8 mouse cellular contexts compared by ENCODE assay signal in the genomic region with DNA sequence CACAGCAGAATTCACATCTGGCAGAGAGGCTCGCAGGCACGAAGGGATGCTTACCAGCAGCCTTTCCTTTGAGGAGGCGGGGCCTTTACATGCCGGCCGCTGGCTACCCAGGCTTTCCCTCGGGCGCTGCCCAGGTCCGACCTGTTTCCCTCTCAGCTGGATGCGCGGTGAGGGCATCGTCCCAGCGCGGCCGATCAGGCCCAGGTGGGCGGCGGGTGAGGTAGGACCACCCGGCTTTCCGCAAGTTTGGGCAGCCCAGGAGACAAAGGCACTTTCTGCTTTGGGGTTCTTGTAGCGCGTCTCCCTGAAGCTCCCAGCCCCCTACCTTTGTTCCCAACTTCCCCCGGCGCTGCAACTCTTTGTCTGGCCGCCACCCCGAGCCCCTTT. TPM values are rescaled to one million over a fixed set of nuclear protein-coding genes. Genes with fewer than 3 reads are reported as not detected.
DNase-seq lines count a peak whose midpoint lies in the region; ATAC-seq and TF ChIP-seq lines count a peak whose summit lies in the region.

A gene (plus strand): TSS at position 114 of the 387 bp plus-strand sequence.

- no peaks in the 10 kb centered on the region for H3K27me3 ChIP-seq in heart, embryonic 11.5 days (ENCODE audit: control insufficient read depth, insufficient read depth, low read length)
- H3K27me3 ChIP-seq in kidney, embryonic 14.5 days (ENCODE audit: control insufficient read depth, insufficient read depth, low read length), result no peaks in the 10 kb centered on the region
- peaks cover 12% of the 10 kb centered on the region for H3K27me3 ChIP-seq in liver, adult 2 months (ENCODE audit: control insufficient read depth, insufficient read depth, low read length)
- no peaks in the 10 kb centered on the region for H3K27me3 ChIP-seq in midbrain, embryonic 16.5 days (ENCODE audit: control insufficient read depth, insufficient read depth, low read depth, low read length)

- DNase-seq in gastrocnemius, postnatal 10 days, result peak; percentile 35
- DNase-seq in gastrocnemius, postnatal 25 days, result no peak
- DNase-seq in c-Kit-negative CD71-positive TER-119-positive erythroid progenitor cells, embryonic 14.5 days (ENCODE audit: low read depth, low spot score), result peak; percentile 27
- DNase-seq in liver, adult 2 months (ENCODE audit: extremely low read depth, low read depth, low spot score), result no peak
- DNase-seq in testis, postnatal 14 days (ENCODE audit: low spot score), result peak; percentile 78

- TF ChIP-seq POLR2A in liver, adult 2 months (IDR thresholded peaks at IDR 0.05; ENCODE audit: extremely low read depth, insufficient read depth, low read length), result no peak

- H3K79me2 ChIP-seq in liver, adult 2 months (ENCODE audit: control insufficient read depth, insufficient read depth, low read length), result no peaks in the 10 kb centered on the region

- H3K27ac ChIP-seq in heart, embryonic 11.5 days (ENCODE audit: low read depth, low read length), result peak within 1 kb of the TSS; percentile 90
- H3K27ac ChIP-seq in kidney, embryonic 14.5 days (ENCODE audit: low read depth, low read length), result peak within 1 kb of the TSS; percentile 95
- H3K27ac ChIP-seq in liver, adult 2 months (replicated peaks; ENCODE audit: insufficient read depth, low read depth, low read length), result no peak within 1 kb of the TSS
- peak within 1 kb of the TSS; percentile 97 for H3K27ac ChIP-seq in midbrain, embryonic 16.5 days (ENCODE audit: low read length)

- peak within 1 kb of the TSS; percentile 82 for H3K4me2 ChIP-seq in heart, embryonic 11.5 days
- peak within 1 kb of the TSS; percentile 63 for H3K4me2 ChIP-seq in kidney, embryonic 14.5 days (replicated peaks; ENCODE audit: low read depth, low read length)
- H3K4me2 ChIP-seq in midbrain, embryonic 16.5 days (ENCODE audit: low read length), result peak within 1 kb of the TSS; percentile 83

- H3K4me1 ChIP-seq in heart, embryonic 11.5 days (ENCODE audit: control insufficient read depth, insufficient read depth, low read length), result peaks cover 15% of the 10 kb centered on the region
- H3K4me1 ChIP-seq in kidney, embryonic 14.5 days (ENCODE audit: control insufficient read depth, insufficient read depth, low read length), result peaks cover 20% of the 10 kb centered on the region
- peaks cover 3% of the 10 kb centered on the region; the same call in 1 of the 2 replicates for H3K4me1 ChIP-seq in liver, adult 2 months (ENCODE audit: control insufficient read depth, insufficient read depth, low read length)
- peaks cover 47% of the 10 kb centered on the region for H3K4me1 ChIP-seq in midbrain, embryonic 16.5 days (ENCODE audit: control insufficient read depth, insufficient read depth, low read length)

- H3K4me3 ChIP-seq in heart, embryonic 11.5 days (ENCODE audit: low read depth, low read length), result peak within 1 kb of the TSS; percentile 93
- H3K4me3 ChIP-seq in kidney, embryonic 14.5 days (ENCODE audit: low read length), result peak within 1 kb of the TSS; percentile 87
- peak within 1 kb of the TSS; percentile 69 for H3K4me3 ChIP-seq in liver, adult 2 months (ENCODE audit: insufficient read depth, low read depth, low read length)
- peak within 1 kb of the TSS; percentile 58 for H3K4me3 ChIP-seq in midbrain, embryonic 16.5 days (ENCODE audit: low read depth, low read length)

- TF ChIP-seq CTCF in liver, adult 2 months (IDR thresholded peaks at IDR 0.05; ENCODE audit: low read depth, low read length), result no peak

- no peaks in the 10 kb centered on the region for H3K9me3 ChIP-seq in heart, embryonic 11.5 days (replicated peaks; ENCODE audit: control insufficient read depth, low read length)
- no peaks in the 10 kb centered on the region for H3K9me3 ChIP-seq in kidney, embryonic 14.5 days (ENCODE audit: control insufficient read depth, low read length)
- no peaks in the 10 kb centered on the region for H3K9me3 ChIP-seq in midbrain, embryonic 16.5 days (replicated peaks; ENCODE audit: control insufficient read depth, low read length, poor library complexity, severe bottlenecking)

- H3K9ac ChIP-seq in heart, embryonic 11.5 days (ENCODE audit: low read depth, low read length), result peak within 1 kb of the TSS; percentile 96
- peak within 1 kb of the TSS; percentile 91 for H3K9ac ChIP-seq in kidney, embryonic 14.5 days (ENCODE audit: low read depth, low read length)
- peak within 1 kb of the TSS; percentile 61 for H3K9ac ChIP-seq in liver, adult 2 months (ENCODE audit: low read depth, low read length)
- H3K9ac ChIP-seq in midbrain, embryonic 16.5 days (ENCODE audit: low read depth, low read length), result peak within 1 kb of the TSS; percentile 93

- peak; percentile 52; the same call in 1 of the 2 replicates for ATAC-seq in heart, embryonic 11.5 days (replicated peaks; ENCODE audit: insufficient number of reproducible peaks, low FRiP score, low TSS enrichment)
- peak; percentile 28; the same call in 1 of the 2 replicates for ATAC-seq in kidney, embryonic 14.5 days (ENCODE audit: low FRiP score, low TSS enrichment)
- ATAC-seq in midbrain, embryonic 16.5 days, result peak; percentile 59

- under 1% methylated on average over 24 of the region's 24 CpGs for WGBS in heart, embryonic 11.5 days (ENCODE audit: insufficient replicate concordance)
- 0% methylated on average over 24 of the region's 24 CpGs for WGBS in kidney, embryonic 14.5 days
- 3% methylated on average over 24 of the region's 24 CpGs for WGBS in liver, adult 2 months
- WGBS in midbrain, embryonic 16.5 days, result under 1% methylated on average over 23 of the region's 24 CpGs

- H3K36me3 ChIP-seq in heart, embryonic 11.5 days (ENCODE audit: control insufficient read depth, insufficient read depth, low read length), result no peaks in the 10 kb centered on the region
- no peaks in the 10 kb centered on the region for H3K36me3 ChIP-seq in kidney, embryonic 14.5 days (ENCODE audit: control insufficient read depth, insufficient read depth, low read length)
- H3K36me3 ChIP-seq in liver, adult 2 months (ENCODE audit: control insufficient read depth, insufficient read depth, low read length), result no peaks in the 10 kb centered on the region
- H3K36me3 ChIP-seq in midbrain, embryonic 16.5 days (ENCODE audit: control insufficient read depth, insufficient read depth, low read length), result no peaks in the 10 kb centered on the region

RNA-seq across cellular contexts. Expression of the gene that starts here (rescaled TPM):
- 1 to 10 TPM; 7.1 to 8.4 TPM for total RNA-seq in gastrocnemius, postnatal 10 days (2021)
- total RNA-seq in gastrocnemius, postnatal 25 days (2021), result 1 to 10 TPM; 1.9 to 3.7 TPM
- polyA plus RNA-seq in heart, embryonic 11.5 days (2014; fragmentation: Nextera tagmentation; extraction: Ambion mirVana), result 39.1 and 40.1 TPM in 2 replicates
- 23.5 and 45.1 TPM in 2 replicates for polyA plus RNA-seq in kidney, embryonic 14.5 days (2014; fragmentation: Nextera tagmentation; extraction: Ambion mirVana)
- 0.18 and 0.40 TPM in 2 replicates for total RNA-seq in liver, adult 2 months (2014; rRNA removed)
- polyA plus RNA-seq in liver, adult 2 months (2012; rRNA removed), result not detected in 2 replicates
- polyA plus RNA-seq in midbrain, embryonic 16.5 days (2015; fragmentation: Nextera tagmentation; extraction: Ambion mirVana), result 69.0 and 74.4 TPM in 2 replicates

Comparison
In these comparisons a context has a peak if more than half of its experiments do, and no peak if none do; other contexts are left out.
1. RNA of the gene that starts here (polyA plus RNA-seq): 69.0 to 74.4 TPM in midbrain, embryonic 16.5 days, 23.5 to 45.1 TPM in kidney, embryonic 14.5 days and 39.1 to 40.1 TPM in heart, embryonic 11.5 days; not detected in liver, adult 2 months; every median in the first group is over 10 times any median in the second.
2. DNase-seq: peak in gastrocnemius, postnatal 10 days (single experiment), c-Kit-negative CD71-positive TER-119-positive erythroid progenitor cells, embryonic 14.5 days (single experiment) and testis, postnatal 14 days (single experiment); none in gastrocnemius, postnatal 25 days (single experiment) and liver, adult 2 months (single experiment).
3. Peak in every context shown above with its lines, with median percentiles within 50 percentile points of each other: ATAC-seq, H3K4me2 ChIP-seq, H3K4me3 ChIP-seq and H3K9ac ChIP-seq.